Mouse (Mus musculus): ENCODE measurements around the gene Abcf1.

Abcf1 gene

DNA sequence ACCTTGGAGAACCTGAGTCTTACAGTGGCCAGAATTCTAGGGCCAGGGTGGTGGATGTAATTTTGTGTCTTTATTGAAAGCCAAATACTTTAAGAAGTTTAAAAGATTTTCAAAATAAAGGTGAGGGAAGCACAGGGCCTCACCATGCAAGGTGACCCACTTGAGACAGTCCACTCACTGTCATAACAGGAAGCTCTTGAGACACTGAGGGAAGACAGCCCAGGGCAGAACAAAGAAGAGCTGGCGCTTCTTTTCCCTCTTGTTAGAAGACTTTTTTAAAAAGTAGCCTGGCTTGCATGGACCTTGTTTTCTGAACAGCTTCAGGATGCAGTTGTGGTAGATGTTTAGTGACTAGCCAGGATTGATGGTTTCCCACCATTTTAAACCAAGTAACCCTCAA lies 49.2 kb downstream of the Abcf1 start:
- no peak for DNase-seq (ENCODE audit: low spot score in 2 of 2)

DNA sequence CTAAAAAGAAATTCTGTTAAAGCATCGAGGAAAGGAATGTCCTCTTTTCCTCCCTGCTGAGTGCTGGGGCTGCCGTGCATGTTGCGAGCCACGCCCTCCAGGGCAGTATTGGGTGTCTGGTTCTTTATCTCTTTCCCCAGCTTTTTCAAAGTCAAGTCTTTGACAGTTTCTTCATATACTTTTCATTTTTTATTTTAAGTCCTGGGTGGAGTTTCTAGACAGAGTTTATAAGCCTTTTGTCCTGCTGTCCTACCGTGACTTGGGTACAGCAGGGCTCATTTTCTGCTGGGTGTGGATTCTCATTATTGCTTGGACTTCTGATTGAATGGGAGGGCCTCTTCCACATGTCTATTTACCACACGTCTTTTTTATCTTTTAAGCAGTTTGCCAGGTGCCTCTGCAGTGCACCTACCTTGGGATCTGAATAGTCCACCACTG lies 49.7 kb downstream of the Abcf1 start:
- no peak for DNase-seq (ENCODE audit: low spot score in 2 of 2)

DNA sequence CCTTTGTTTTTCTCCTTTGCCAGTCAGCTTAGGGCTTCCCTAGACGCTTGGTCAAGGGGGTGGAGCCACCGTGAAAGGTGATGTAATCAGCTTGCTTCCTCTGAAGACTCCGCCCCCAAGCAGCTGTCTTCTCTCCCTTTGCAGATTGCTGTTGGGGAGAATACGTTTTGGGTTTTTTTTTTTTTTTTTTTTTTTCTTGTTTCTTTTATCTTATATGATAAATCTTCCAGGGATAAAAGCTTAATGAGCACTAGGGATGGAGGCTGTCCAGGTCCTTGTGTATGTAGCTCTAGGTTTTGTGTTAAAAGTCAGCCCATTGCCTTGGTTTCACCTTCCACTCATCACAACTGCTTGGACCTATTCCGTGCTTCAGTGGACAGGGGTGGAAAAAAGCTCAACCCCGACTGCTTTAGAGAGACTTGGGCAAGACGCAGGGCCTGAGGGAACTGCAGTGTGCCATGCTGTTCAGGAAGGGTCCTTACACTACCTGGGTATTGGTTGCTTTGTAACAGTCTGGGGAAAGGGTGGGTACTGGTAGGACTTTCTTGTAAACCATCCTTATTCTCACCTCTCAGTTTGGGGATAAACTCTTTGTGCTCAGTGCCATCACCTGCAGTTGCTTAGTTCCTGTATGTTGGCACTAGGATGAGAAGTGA lies 50.4 kb downstream of the Abcf1 start:
- peak; percentile 92 to 95 for DNase-seq (ENCODE audit: low spot score in 2 of 2)

DNA sequence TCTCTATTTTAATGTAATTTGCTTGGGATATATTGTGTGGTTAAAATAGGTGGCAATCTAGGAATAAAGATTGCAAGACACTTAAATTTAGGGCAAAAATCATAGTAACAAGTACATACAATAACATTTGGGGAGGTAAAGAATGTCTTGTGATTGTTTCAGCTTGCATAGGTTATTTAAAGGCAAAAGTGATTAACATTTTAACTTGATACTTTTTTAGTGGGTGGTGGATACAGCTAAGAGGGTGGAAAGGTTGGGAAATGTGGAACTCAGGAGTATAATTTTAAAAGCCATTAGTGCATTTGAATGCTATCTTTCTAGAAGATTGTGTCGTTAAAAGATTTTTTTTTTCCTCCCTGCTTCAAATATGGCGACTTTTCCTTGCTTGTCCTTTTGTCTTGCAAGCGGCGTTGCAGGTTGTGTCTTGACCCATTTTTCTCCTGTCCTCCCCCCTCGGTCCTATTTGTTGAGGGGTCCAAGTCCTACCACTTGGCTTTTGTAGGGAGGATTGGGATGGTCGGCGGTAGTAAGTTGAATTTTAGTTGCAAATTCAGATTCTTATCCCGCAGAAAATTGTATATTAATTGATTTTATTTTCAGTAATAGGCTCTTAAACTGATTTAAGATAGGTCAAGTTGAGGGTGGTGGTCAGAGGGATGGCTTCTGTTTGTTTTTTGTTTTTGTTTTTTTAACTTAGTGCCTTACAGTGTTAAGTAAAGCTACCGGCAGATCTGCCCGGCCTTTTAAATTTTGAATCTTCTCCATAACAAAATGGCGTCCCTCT lies 51.1 kb downstream of the Abcf1 start:
- DNase-seq (ENCODE audit: low spot score in 2 of 2) = no peak

DNA sequence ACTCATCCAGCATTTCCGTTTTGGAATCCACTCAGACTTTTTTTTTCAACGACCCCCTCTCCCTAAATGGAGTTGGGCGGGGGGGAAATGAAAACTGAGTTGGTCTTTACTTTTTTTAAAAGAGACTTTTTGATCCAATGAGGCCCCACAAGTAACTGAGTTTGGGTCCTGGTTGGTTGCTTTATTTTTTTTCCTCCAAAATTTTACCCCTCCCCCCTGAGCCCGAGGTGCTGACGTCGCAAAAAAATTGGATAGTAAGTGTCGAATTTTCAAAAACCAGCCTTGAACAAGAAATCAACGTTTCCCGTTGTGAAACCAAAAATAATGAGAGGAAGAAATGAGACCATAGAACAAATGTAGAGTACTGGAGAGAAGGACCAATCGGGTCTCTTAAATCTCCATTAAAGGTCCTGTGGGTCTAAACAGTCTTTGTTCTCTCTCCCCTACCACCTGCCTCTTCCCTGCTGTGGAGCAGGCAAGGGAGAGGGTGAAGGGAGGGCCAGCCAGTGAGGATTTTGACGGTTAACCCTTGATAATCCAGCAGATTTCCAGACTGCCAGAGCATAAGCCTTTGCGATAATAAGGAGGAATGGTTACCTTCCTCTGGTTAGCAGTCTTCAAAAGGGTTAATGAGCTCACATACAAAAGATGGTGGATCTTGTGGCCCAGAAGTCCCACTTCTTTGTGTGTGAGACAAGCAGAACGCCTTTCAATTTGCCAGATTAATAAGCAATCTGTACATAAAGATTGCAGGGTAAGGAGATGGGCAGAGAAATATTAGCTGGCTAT lies 51.9 kb downstream of the Abcf1 start:
- DNase-seq (ENCODE audit: low spot score in 2 of 2) = no peak

DNA sequence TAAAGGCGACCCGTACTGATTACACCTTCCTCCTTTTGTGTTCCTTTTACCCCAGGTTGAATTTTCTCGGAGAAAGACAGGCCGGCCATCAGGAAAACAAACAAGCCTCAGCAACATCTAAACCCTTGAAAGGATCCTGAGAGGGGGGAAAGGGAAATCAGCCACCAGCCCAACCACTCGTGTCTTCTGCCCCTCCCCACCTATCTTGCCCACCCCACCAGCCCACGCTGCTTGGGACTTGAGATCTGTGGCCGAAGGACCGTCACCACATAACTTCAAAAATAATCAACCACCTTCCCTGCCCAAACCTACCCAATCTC lies 52.5 kb downstream of the Abcf1 start:
- no peak for DNase-seq (ENCODE audit: low spot score in 2 of 2)

DNA sequence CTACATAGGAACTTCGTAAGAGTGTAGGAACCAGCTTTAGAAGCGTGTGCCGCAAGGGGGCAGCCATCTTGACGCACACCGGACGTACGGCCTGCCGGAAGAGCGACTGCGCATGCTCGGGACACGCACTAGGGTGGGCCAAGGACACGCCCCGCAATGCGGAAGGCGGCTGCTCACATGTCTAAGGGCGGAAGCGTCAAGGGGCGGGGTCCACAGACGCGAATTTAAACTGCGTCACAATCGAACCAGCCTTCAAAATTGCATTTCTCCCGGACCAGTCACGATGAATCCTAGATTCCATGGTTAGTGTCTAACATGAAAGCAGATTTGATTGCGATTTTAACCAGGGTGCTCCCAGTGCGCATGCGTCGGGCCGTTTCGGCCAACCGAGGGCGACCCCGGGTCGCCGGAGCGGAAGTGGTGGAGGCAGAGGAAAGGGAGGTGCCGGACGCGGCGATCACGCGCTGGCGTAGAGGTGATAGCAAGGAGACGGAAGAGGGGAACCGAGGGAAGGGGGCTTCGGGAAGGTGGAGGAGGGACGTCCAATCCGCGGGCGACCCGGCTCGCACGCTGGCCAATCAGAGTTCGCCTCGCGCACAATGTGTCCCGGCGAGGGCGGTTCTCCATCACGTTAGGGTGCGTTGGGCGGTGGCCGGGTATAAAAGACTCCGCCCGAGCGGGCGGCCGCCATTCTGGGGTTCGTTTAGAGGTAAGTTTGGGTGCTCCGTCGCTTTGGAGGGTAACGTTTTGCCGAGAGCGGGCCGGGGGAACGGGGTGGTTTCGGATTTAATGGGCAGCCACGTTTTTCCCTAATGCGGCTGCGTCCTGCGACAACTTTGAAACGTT lies 53.0 kb downstream of the Abcf1 start, which contains the start of the genes Mrps18b and Ppp1r10:
TSS of gene Mrps18b (minus strand) at position 93 of the 846 bp plus-strand sequence.
TSS of gene Ppp1r10 (plus strand) at position 138 of the 846 bp plus-strand sequence.
- DNase-seq (ENCODE audit: low spot score in 2 of 2) = peak; percentile 99 to 100

DNA sequence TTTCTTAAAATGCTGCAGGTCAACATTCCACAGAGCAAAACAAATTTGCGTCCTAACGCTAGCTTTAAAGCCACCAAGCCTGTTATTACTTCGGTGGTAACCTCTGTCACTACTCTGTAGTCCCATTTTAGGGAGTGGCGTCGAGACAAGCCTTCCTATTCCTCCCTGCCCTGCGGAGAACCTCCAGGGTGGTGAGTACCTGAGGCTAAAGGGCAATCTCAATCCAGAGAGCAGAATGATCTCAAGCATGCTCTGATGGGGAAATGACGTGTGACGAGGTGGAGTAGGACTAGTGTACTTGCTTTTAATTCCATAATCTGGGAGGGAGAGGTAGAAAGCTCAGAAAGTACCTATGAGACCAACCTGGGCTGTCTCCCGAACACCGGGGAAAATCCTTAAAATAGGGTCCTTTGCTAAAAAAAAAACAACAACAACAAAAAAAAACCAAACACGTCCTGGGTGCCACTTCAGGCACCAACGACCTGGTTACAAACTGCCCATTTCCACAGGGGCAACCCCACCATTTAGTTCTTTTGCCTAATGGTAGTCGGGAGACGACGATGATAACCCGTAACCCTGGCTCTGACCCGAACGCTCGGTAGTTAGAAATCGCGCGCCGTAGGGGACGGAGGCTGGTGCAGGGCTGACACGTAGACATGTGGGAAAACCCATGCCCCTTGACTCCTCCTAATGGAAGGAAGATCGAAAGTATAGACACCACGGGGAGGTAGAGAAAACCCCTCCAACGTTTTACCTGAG lies 53.8 kb downstream of the Abcf1 start:
- no peak for DNase-seq (ENCODE audit: low spot score in 2 of 2)

DNA sequence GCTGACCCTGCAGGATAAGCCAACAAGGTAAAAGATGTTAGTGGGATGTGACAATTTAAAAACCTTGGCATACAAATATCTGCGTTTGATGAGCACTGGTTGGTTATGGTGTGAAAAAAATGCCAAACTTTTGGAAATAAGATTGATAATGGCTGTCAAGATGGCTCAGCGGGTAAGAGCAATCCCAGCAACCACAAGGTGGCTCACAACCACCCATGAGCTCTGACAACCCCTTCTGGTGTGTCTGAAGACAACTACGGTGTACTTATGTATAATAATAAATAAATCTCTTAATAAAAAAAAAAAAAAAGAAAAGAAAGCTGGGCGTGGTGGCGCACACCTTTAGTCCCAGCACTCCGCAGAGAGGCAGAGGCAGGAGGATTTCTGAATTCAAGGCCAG lies 54.6 kb downstream of the Abcf1 start:
- no peak for DNase-seq (ENCODE audit: low spot score in 2 of 2)

DNA sequence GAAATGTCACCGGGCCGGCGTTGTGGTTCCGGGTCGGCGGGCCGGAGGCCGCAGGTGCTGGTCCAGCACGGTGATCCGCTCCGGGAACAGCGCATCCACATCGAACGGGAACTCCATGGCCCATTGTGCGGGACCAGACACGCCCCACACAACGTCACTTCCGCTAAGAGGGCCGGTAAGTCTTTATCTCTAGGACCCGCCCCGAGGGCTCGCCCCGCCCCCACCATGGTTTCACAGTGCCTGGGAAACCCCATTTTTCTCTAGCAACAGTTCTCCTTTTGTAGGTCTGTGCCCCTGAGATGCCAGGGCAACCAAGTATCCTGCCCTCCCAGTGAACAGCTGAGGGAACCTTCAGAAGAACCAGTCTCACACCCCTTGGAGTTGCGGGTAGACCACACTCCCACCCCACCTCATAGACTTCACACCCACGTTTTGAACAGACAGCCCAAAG lies 59.6 kb downstream of the Abcf1 start, which contains the start of gene Atat1:
TSS of gene Atat1 (minus strand) at position 157 of the 451 bp plus-strand sequence.
- peak; percentile 90 to 92 for DNase-seq (ENCODE audit: low spot score in 2 of 2)

DNA sequence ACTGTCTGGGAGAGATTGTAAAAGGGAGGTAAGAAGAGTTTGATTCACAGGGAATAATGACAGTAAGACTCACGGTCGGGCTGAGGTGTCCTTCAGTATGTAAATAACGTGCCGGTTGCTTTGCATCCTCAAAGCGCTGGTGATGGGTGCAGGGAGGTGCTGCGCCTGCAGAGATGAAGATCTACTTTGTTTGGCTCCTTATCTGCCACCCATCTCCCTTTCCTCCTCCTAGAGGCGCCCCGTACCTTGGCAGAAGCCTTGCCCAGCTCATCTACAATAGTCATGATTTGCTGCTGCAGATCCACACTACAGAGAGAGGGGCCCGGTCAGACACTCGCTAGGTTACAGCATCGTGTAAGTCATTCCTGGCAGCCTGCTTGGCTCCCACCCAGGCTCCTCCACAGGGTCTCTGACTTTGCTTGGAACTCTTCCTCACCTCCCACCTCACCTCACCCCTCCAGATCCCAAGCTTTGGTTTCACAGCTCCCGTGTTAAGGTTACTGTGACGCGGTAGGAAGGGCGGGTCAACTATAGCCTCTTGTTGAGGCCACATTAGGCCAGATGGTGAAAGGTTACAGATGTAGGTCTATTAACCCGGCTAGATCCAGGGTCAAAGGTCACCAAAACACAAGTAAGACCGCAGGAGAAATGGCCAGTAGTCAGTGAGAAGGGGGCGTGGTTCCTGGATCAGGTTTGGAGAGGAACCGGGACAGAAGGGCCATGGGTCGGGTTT lies 60.2 kb downstream of the Abcf1 start:
- peak in 1 of 2 experiments; percentile 39 for DNase-seq (ENCODE audit: low spot score in 2 of 2)

DNA sequence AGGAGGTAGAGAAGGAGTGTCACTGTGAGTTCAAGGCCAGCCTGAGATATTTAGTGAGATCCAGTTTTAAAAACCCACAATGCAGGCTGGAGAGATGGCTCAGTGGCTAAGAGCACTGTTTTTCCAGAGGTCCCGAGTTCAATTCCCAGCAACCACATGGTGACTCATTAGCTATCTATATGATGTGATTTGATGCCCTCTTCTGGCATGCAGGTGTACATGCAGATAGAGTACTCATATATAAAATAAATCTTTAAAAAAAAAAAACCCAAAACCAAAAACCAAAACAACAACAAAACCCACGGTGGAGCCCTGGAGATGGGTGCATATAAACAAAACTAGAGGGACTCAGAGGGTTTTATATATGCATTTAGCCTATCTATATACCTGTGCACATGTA lies 62.0 kb downstream of the Abcf1 start:
- DNase-seq (ENCODE audit: low spot score in 2 of 2) = no peak

All from right cerebral cortex, postnatal 36 days (tissue).